Mouse (Mus musculus) cerebellum, adult 11 months (tissue): Measurements from ENCODE around the gene Hoxb7.
A peak's percentile ranks its signal among the peaks of the same experiment; 100 is the strongest.

Experiments
- DNase-seq: peaks from one replicate; pipeline ENCODE4 v3.0.0; 2022

The Hoxb7 gene

GRCm38 (mm10) chr11:96269869-96270268, 16.6 kb upstream of the Hoxb7 start:
- DNase-seq = no peak

- DNase-seq = no peak
Observed at GRCm38 (mm10) chr11:96270996-96271540, 15.4 kb upstream of the Hoxb7 start, which contains the start of gene Hoxb9. Gene Hoxb9 (plus strand): TSS chr11:96271457.

GRCm38 (mm10) chr11:96271541-96272011, 14.8 kb upstream of the Hoxb7 start:
- DNase-seq = no peak

- no peak for DNase-seq
Observed at GRCm38 (mm10) chr11:96272024-96272921, 14.2 kb upstream of the Hoxb7 start.

- no peak for DNase-seq
Observed at GRCm38 (mm10) chr11:96274428-96274827, 12.0 kb upstream of the Hoxb7 start.

- DNase-seq = no peak
Observed at GRCm38 (mm10) chr11:96275896-96276295, 10.5 kb upstream of the Hoxb7 start.

- no peak for DNase-seq
Observed at GRCm38 (mm10) chr11:96277151-96278044, 9.0 kb upstream of the Hoxb7 start.

- no peak for DNase-seq
Observed at GRCm38 (mm10) chr11:96278324-96278723, 8.1 kb upstream of the Hoxb7 start.

GRCm38 (mm10) chr11:96278773-96279172, 7.7 kb upstream of the Hoxb7 start:
- peak; percentile 77 for DNase-seq

- no peak for DNase-seq
Observed at GRCm38 (mm10) chr11:96279421-96280233, 6.8 kb upstream of the Hoxb7 start.

- DNase-seq = no peak
Observed at GRCm38 (mm10) chr11:96280399-96281378, 5.7 kb upstream of the Hoxb7 start.

GRCm38 (mm10) chr11:96281396-96281795, 5.0 kb upstream of the Hoxb7 start:
- no peak for DNase-seq

GRCm38 (mm10) chr11:96281855-96282570, 4.4 kb upstream of the Hoxb7 start, which contains the start of gene Hoxb8:
Gene Hoxb8 (plus strand): TSS chr11:96281905.
- no peak for DNase-seq

GRCm38 (mm10) chr11:96282795-96283430, 3.5 kb upstream of the Hoxb7 start:
- DNase-seq = no peak

GRCm38 (mm10) chr11:96284041-96284749, 2.2 kb upstream of the Hoxb7 start:
- no peak for DNase-seq

GRCm38 (mm10) chr11:96284774-96285734, 1.4 kb upstream of the Hoxb7 start:
- DNase-seq = no peak

- no peak for DNase-seq
Observed at GRCm38 (mm10) chr11:96286739-96287385, 439 bp downstream of the Hoxb7 start.
